Mouse (Mus musculus) T-helper 17 cell (primary cell): ENCODE results near the gene Mdga2.

Experiments used
- in situ Hi-C, 2 experiments: fragments of 300-600 bp; cut with MboI, MseI; formaldehyde crosslinking; loops; 1 replicate in 1 of 2; 2 replicates in 1 of 2; pipeline ENCODE4 v1.15.1; 2025; ENCODE audit warnings: high pct_unique_total_duplicates in 2 of 2

Gene Mdga2

GRCm38 (mm10) chr12:67059136-67060014 lies 163.0 kb downstream of the Mdga2 start:
- in situ Hi-C loops: no loop called here

GRCm38 (mm10) chr12:67056621-67057020 lies 165.7 kb downstream of the Mdga2 start:
- in situ Hi-C loops: no loop called here

- in situ Hi-C loops: no loop called here
Observed at GRCm38 (mm10) chr12:67045099-67045750, 177.1 kb downstream of the Mdga2 start.

GRCm38 (mm10) chr12:67041865-67042264 lies 180.5 kb downstream of the Mdga2 start:
- in situ Hi-C loops: no loop called here

- in situ Hi-C loops: no loop called here
Observed at GRCm38 (mm10) chr12:67035509-67036261, 186.7 kb downstream of the Mdga2 start.

- in situ Hi-C loops: no loop called here
Observed at GRCm38 (mm10) chr12:67017192-67017591, 205.2 kb downstream of the Mdga2 start.

- in situ Hi-C loops: no loop called here
Observed at GRCm38 (mm10) chr12:67011368-67011767, 211.0 kb downstream of the Mdga2 start.

GRCm38 (mm10) chr12:67010318-67010717 lies 212.0 kb downstream of the Mdga2 start:
- in situ Hi-C loops: no loop called here

GRCm38 (mm10) chr12:67009191-67009590 lies 213.2 kb downstream of the Mdga2 start:
- in situ Hi-C loops: no loop called here

- in situ Hi-C loops: no loop called here
Observed at GRCm38 (mm10) chr12:66954129-66954528, 268.2 kb downstream of the Mdga2 start.

- in situ Hi-C loops: no loop called here
Observed at GRCm38 (mm10) chr12:66915741-66916140, 306.6 kb downstream of the Mdga2 start.

GRCm38 (mm10) chr12:66899366-66899765 lies 323.0 kb downstream of the Mdga2 start:
- in situ Hi-C loops: no loop called here

- in situ Hi-C loops: no loop called here
Observed at GRCm38 (mm10) chr12:66896790-66897189, 325.6 kb downstream of the Mdga2 start.

GRCm38 (mm10) chr12:66890296-66890695 lies 332.1 kb downstream of the Mdga2 start:
- in situ Hi-C loops: no loop called here

GRCm38 (mm10) chr12:66889276-66889675 lies 333.1 kb downstream of the Mdga2 start:
- in situ Hi-C loops: loop anchor here in 1 of 2 experiments (10.0 kb wide), 1 partner anchor 1514 kb away; no protein-coding TSS in a partner anchor

GRCm38 (mm10) chr12:66888636-66889035 lies 333.7 kb downstream of the Mdga2 start:
- in situ Hi-C loops: loop anchor here in 1 of 2 experiments (10.0 kb wide), 1 partner anchor 1514 kb away; no protein-coding TSS in a partner anchor

- in situ Hi-C loops: no loop called here
Observed at GRCm38 (mm10) chr12:66866199-66866598, 356.1 kb downstream of the Mdga2 start.

- in situ Hi-C loops: no loop called here
Observed at GRCm38 (mm10) chr12:66853167-66853566, 369.2 kb downstream of the Mdga2 start.

- in situ Hi-C loops: no loop called here
Observed at GRCm38 (mm10) chr12:66840336-66840735, 382.0 kb downstream of the Mdga2 start.

- in situ Hi-C loops: no loop called here
Observed at GRCm38 (mm10) chr12:66755653-66756052, 466.7 kb downstream of the Mdga2 start.

GRCm38 (mm10) chr12:66734536-66734935 lies 487.8 kb downstream of the Mdga2 start:
- in situ Hi-C loops: no loop called here

GRCm38 (mm10) chr12:66724474-66724873 lies 497.9 kb downstream of the Mdga2 start:
- in situ Hi-C loops: no loop called here
